Mouse (Mus musculus): ENCODE results near the gene Tbpl1. TPM values are rescaled to one million over a fixed set of nuclear protein-coding genes. Genes with fewer than 3 reads are reported as not detected.

The Tbpl1 gene
- polyA plus RNA-seq, 2 experiments = 6.5 to 17.6 TPM

DNA sequence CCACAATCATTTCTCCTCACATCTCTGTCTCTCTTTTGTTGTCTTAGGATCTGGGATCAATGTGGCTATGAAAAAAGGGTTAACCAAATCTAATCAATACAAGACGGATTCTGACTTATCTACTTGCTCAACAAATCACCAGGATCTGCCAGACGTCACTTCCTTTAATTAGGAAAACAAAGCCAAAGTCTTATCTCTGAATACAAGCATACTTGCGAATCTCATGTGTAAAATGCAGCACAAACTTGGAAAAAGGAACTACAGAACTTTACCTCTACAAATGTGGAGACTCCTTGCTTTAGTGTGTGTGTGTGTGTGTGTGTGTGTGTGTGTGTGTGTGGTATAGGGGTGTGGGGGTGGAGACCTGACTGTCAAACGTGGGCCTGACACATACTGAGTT, 6.6 kb downstream of the Tbpl1 start:
- WGBS (ENCODE audit: insufficient replicate concordance) = 17% methylated on average over 4 of the region's 4 CpGs
- H3K27me3 ChIP-seq (ENCODE audit: control insufficient read depth, insufficient read depth, low read length) = no peaks in the 10 kb centered on the region
- peaks cover 16 to 18% of the 10 kb centered on the region in 2 experiments for H3K4me1 ChIP-seq (replicated peaks; ENCODE audit: control insufficient read depth in 2 of 2, insufficient read depth in 2 of 2, low read length in 1 of 2)
- H3K4me2 ChIP-seq (ENCODE audit: low read depth) = no peak overlapping the region
- H3K36me3 ChIP-seq (replicated peaks; ENCODE audit: control insufficient read depth, insufficient read depth, low read depth) = no peaks in the 10 kb centered on the region
- H3K4me3 ChIP-seq (ENCODE audit: insufficient read depth in 1 of 2, low read depth in 2 of 2, low read length in 2 of 2) = no peak overlapping the region
- TF ChIP-seq CTCF (IDR thresholded peaks at IDR 0.05; ENCODE audit: low read depth) (no peak), EP300 (IDR thresholded peaks at IDR 0.05; ENCODE audit: low read depth) (no peak)
- no peak overlapping the region for H3K27ac ChIP-seq
- DNase-seq (ENCODE audit: low read depth in 3 of 3, low spot score in 3 of 3) (no peak), ATAC-seq (ENCODE audit: insufficient read depth) (no peak)
- H3K9ac ChIP-seq (replicated peaks) = no peak overlapping the region
- H3K9me3 ChIP-seq (ENCODE audit: control insufficient read depth, low read length) = no peaks in the 10 kb centered on the region

- ATAC-seq (ENCODE audit: insufficient read depth) (no peak), DNase-seq (ENCODE audit: low read depth in 3 of 3, low spot score in 3 of 3) (no peak)
- peaks cover 0 to under 1% of the 10 kb centered on the region in 2 experiments; a peak in 2 of 4 replicates for H3K4me1 ChIP-seq (replicated peaks; ENCODE audit: control insufficient read depth in 2 of 2, insufficient read depth in 2 of 2, low read length in 1 of 2)
- no peaks in the 10 kb centered on the region for H3K36me3 ChIP-seq (replicated peaks; ENCODE audit: control insufficient read depth, insufficient read depth, low read depth)
- no peak overlapping the region for H3K4me2 ChIP-seq (ENCODE audit: low read depth)
- TF ChIP-seq CTCF (IDR thresholded peaks at IDR 0.05; ENCODE audit: low read depth) (no peak), EP300 (IDR thresholded peaks at IDR 0.05; ENCODE audit: low read depth) (no peak)
- no peak overlapping the region for H3K4me3 ChIP-seq (ENCODE audit: insufficient read depth in 1 of 2, low read depth in 2 of 2, low read length in 2 of 2)
- WGBS (ENCODE audit: insufficient replicate concordance) = 74% methylated on average over 5 of the region's 5 CpGs
- H3K27ac ChIP-seq = no peak overlapping the region
- no peaks in the 10 kb centered on the region for H3K27me3 ChIP-seq (ENCODE audit: control insufficient read depth, insufficient read depth, low read length)
- H3K9ac ChIP-seq (replicated peaks) = no peak overlapping the region
- no peaks in the 10 kb centered on the region for H3K9me3 ChIP-seq (ENCODE audit: control insufficient read depth, low read length)
Measured at GRCm38 (mm10) chr10:22720781-22721529, 10.8 kb downstream of the Tbpl1 start.

DNA sequence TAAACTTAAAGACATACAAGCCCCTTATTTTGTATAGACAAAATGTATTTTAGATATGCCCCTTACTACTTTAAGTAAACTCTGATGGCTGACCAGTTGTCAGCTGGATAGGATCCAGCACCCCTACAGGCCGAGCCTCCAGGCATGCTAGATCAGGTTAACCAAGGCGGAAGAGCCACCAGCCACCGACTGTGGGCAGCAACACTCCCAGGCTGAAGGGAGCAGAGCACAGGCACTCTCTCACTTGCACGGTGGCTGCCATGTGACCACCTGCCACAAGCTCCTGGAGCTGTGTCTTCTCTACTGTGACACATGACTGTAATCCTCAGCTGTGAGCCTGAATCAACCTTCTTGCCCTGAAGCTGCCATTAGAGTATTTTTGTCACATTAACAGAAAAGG, 13.3 kb downstream of the Tbpl1 start:
- Histone ChIP-seq H3K9ac (replicated peaks) (no peak overlapping the region), H3K4me3 (ENCODE audit: insufficient read depth in 1 of 2, low read depth in 2 of 2, low read length in 2 of 2) (no peak overlapping the region), H3K27me3 (ENCODE audit: control insufficient read depth, insufficient read depth, low read length) (no peaks in the 10 kb centered on the region), H3K4me2 (ENCODE audit: low read depth) (no peak overlapping the region), H3K4me1 (replicated peaks; ENCODE audit: control insufficient read depth in 2 of 2, insufficient read depth in 2 of 2, low read length in 1 of 2) (no peaks in the 10 kb centered on the region; a peak in 1 of 4 replicates), H3K9me3 (ENCODE audit: control insufficient read depth, low read length) (no peaks in the 10 kb centered on the region), H3K36me3 (replicated peaks; ENCODE audit: control insufficient read depth, insufficient read depth, low read depth) (no peaks in the 10 kb centered on the region), H3K27ac (no peak overlapping the region)
- 39% methylated on average over 4 of the region's 4 CpGs for WGBS (ENCODE audit: insufficient replicate concordance)
- no peak for DNase-seq (ENCODE audit: low read depth in 3 of 3, low spot score in 3 of 3)
- ATAC-seq (ENCODE audit: insufficient read depth) = no peak
- no peak for TF ChIP-seq CTCF (IDR thresholded peaks at IDR 0.05; ENCODE audit: low read depth)
- no peak for TF ChIP-seq EP300 (IDR thresholded peaks at IDR 0.05; ENCODE audit: low read depth)

- no peaks in the 10 kb centered on the region for H3K36me3 ChIP-seq (replicated peaks; ENCODE audit: control insufficient read depth, insufficient read depth, low read depth)
- H3K9me3 ChIP-seq (ENCODE audit: control insufficient read depth, low read length) = no peaks in the 10 kb centered on the region
- ATAC-seq (ENCODE audit: insufficient read depth) = no peak
- WGBS (ENCODE audit: insufficient replicate concordance) = 67% methylated on average over 4 of the region's 4 CpGs
- H3K27ac ChIP-seq = no peak overlapping the region
- no peak overlapping the region for H3K9ac ChIP-seq (replicated peaks)
- no peak overlapping the region for H3K4me3 ChIP-seq (ENCODE audit: insufficient read depth in 1 of 2, low read depth in 2 of 2, low read length in 2 of 2)
- no peak overlapping the region for H3K4me2 ChIP-seq (ENCODE audit: low read depth)
- no peak for TF ChIP-seq EP300 (IDR thresholded peaks at IDR 0.05; ENCODE audit: low read depth)
- TF ChIP-seq CTCF (IDR thresholded peaks at IDR 0.05; ENCODE audit: low read depth) = peak; percentile 81
- H3K4me1 ChIP-seq (replicated peaks; ENCODE audit: control insufficient read depth in 2 of 2, insufficient read depth in 2 of 2, low read length in 1 of 2) = no peaks in the 10 kb centered on the region
- DNase-seq (ENCODE audit: low read depth in 3 of 3, low spot score in 3 of 3) = no peak
- H3K27me3 ChIP-seq (ENCODE audit: control insufficient read depth, insufficient read depth, low read length) = no peaks in the 10 kb centered on the region
Measured at GRCm38 (mm10) chr10:22714520-22714919, 17.2 kb downstream of the Tbpl1 start.

DNA sequence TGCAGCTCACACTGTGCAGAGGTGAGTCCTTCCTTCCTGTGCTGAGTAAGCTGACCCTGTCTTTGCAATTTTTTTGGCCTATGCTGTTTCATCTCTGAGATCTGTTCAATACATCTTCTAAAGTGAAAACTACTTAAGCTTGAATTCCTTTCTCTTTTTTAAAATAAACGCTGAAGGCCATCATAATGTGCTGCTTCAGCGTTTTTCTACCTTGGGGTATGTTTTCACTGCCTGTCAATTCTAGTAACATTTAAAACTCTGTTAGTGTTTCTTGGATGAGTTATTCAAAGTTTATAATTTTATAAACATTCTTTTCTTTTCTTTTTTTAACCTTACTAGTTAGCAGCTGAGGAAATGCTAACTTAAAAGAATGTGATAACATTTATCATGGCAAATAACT, 18.8 kb downstream of the Tbpl1 start:
- Histone ChIP-seq H3K9me3 (ENCODE audit: control insufficient read depth, low read length) (no peaks in the 10 kb centered on the region), H3K27me3 (ENCODE audit: control insufficient read depth, insufficient read depth, low read length) (no peaks in the 10 kb centered on the region), H3K4me1 (replicated peaks; ENCODE audit: control insufficient read depth in 2 of 2, insufficient read depth in 2 of 2, low read length in 1 of 2) (no peaks in the 10 kb centered on the region), H3K4me3 (ENCODE audit: insufficient read depth in 1 of 2, low read depth in 2 of 2, low read length in 2 of 2) (no peak overlapping the region), H3K27ac (no peak overlapping the region), H3K4me2 (ENCODE audit: low read depth) (no peak overlapping the region), H3K9ac (replicated peaks) (no peak overlapping the region), H3K36me3 (replicated peaks; ENCODE audit: control insufficient read depth, insufficient read depth, low read depth) (no peaks in the 10 kb centered on the region; the same call in 1 of the 2 replicates)
- TF ChIP-seq CTCF (IDR thresholded peaks at IDR 0.05; ENCODE audit: low read depth) (no peak), EP300 (IDR thresholded peaks at IDR 0.05; ENCODE audit: low read depth) (no peak)
- ATAC-seq (ENCODE audit: insufficient read depth) = no peak
- no peak for DNase-seq (ENCODE audit: low read depth in 3 of 3, low spot score in 3 of 3)
- WGBS (ENCODE audit: insufficient replicate concordance) = 83% methylated on average over 2 of the region's 2 CpGs

All from liver, embryonic 14.5 days (tissue).